Mouse (Mus musculus): ENCODE results near the gene Parn. TPM values are rescaled to one million over a fixed set of nuclear protein-coding genes. Genes with fewer than 3 reads are reported as not detected.

Gene Parn
- total and polyA plus RNA-seq, 2 experiments from 2014 or later: 17.2 to 38.1 TPM

- DNase-seq: no peak
- Histone ChIP-seq H3K4me1 (ENCODE audit: insufficient read depth) (no peaks in the 10 kb centered on the region), H3K27ac (ENCODE audit: low read depth, low read length) (no peak overlapping the region), H3K4me3 (ENCODE audit: low read depth, low read length) (no peak overlapping the region), H3K9ac (no peak overlapping the region), H3K4me2 (ENCODE audit: low read depth) (no peak overlapping the region), H3K36me3 (ENCODE audit: insufficient read depth) (peaks cover 13% of the 10 kb centered on the region; the same call in 1 of the 2 replicates), H3K9me3 (ENCODE audit: low read length) (no peaks in the 10 kb centered on the region), H3K27me3 (ENCODE audit: insufficient read depth, low read length) (no peaks in the 10 kb centered on the region)
- no peak for ATAC-seq
- TF ChIP-seq CTCF (IDR thresholded peaks at IDR 0.05; ENCODE audit: low read depth): no peak
Measured at GRCm38 (mm10) chr16:13611399-13611798, 56.6 kb downstream of the Parn start.

DNA sequence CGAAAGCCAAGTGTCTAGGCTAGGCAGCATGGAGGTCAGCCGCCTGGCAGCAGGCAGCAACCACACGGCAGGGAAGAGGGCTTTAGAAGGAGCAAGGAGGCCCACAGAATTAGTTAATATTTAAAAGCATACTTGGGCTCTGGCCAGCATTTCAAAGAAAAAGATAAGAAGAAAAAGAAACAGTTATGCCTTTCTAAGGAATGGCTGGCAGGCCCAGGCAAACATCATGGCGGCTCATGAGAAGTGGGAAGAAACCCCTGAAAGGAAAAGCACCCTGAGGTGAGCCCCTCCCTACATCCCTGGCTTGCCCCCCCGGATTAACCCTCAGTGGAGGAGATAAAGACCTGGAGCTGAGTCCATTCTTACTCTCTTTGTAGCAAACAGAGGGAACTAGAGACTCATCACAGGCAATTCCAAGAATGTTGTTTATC, 57.0 kb downstream of the Parn start:
- H3K4me1 ChIP-seq (ENCODE audit: insufficient read depth): no peaks in the 10 kb centered on the region
- no peak for DNase-seq
- no peak for TF ChIP-seq CTCF (IDR thresholded peaks at IDR 0.05; ENCODE audit: low read depth)
- H3K9ac ChIP-seq: no peak overlapping the region
- H3K36me3 ChIP-seq (ENCODE audit: insufficient read depth): peaks cover 18% of the 10 kb centered on the region; the same call in 1 of the 2 replicates
- H3K27ac ChIP-seq (ENCODE audit: low read depth, low read length): no peak overlapping the region
- no peaks in the 10 kb centered on the region for H3K9me3 ChIP-seq (ENCODE audit: low read length)
- H3K27me3 ChIP-seq (ENCODE audit: insufficient read depth, low read length): no peaks in the 10 kb centered on the region
- H3K4me2 ChIP-seq (ENCODE audit: low read depth): no peak overlapping the region
- 66% methylated on average over 5 of the region's 5 CpGs for WGBS
- no peak overlapping the region for H3K4me3 ChIP-seq (ENCODE audit: low read depth, low read length)
- ATAC-seq: no peak

DNA sequence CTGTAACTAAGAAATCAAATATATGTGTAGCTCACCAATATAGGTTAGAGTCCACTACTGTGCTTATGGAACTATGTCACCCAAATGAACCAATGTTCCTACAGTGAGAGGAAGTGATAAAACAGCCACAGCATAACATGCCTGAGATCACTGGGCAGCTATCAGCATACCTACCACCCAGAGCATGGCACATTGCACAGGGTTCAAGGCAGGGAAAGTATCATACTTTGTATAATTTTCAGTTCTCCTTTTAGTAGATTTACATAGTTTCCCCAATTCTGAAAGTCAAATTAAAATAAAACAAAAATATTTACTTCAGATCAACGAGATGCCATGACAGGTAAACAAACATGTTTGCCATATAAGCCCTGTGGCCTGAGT, 59.3 kb downstream of the Parn start:
- Histone ChIP-seq H3K27me3 (ENCODE audit: insufficient read depth, low read length) (no peaks in the 10 kb centered on the region), H3K36me3 (ENCODE audit: insufficient read depth) (peaks cover 12% of the 10 kb centered on the region; the same call in 1 of the 2 replicates), H3K4me3 (ENCODE audit: low read depth, low read length) (no peak overlapping the region), H3K27ac (ENCODE audit: low read depth, low read length) (no peak overlapping the region), H3K4me2 (ENCODE audit: low read depth) (no peak overlapping the region), H3K9me3 (ENCODE audit: low read length) (no peaks in the 10 kb centered on the region), H3K9ac (no peak overlapping the region), H3K4me1 (ENCODE audit: insufficient read depth) (no peaks in the 10 kb centered on the region)
- TF ChIP-seq CTCF (IDR thresholded peaks at IDR 0.05; ENCODE audit: low read depth): no peak
- DNase-seq (no peak), ATAC-seq (no peak)
- 80% methylated on average over 1 of the region's 1 CpGs for WGBS

GRCm38 (mm10) chr16:13607987-13608704, 59.8 kb downstream of the Parn start:
- ATAC-seq (peak; percentile 54; the same call in 1 of the 2 replicates), DNase-seq (no peak)
- Histone ChIP-seq H3K36me3 (ENCODE audit: insufficient read depth) (peaks cover 12% of the 10 kb centered on the region; the same call in 1 of the 2 replicates), H3K9me3 (ENCODE audit: low read length) (no peaks in the 10 kb centered on the region), H3K4me1 (ENCODE audit: insufficient read depth) (no peaks in the 10 kb centered on the region), H3K27ac (ENCODE audit: low read depth, low read length) (no peak overlapping the region), H3K27me3 (ENCODE audit: insufficient read depth, low read length) (no peaks in the 10 kb centered on the region), H3K4me3 (ENCODE audit: low read depth, low read length) (no peak overlapping the region), H3K9ac (no peak overlapping the region), H3K4me2 (ENCODE audit: low read depth) (no peak overlapping the region)
- no peak for TF ChIP-seq CTCF (IDR thresholded peaks at IDR 0.05; ENCODE audit: low read depth)
- 23% methylated on average over 4 of the region's 4 CpGs for WGBS

DNA sequence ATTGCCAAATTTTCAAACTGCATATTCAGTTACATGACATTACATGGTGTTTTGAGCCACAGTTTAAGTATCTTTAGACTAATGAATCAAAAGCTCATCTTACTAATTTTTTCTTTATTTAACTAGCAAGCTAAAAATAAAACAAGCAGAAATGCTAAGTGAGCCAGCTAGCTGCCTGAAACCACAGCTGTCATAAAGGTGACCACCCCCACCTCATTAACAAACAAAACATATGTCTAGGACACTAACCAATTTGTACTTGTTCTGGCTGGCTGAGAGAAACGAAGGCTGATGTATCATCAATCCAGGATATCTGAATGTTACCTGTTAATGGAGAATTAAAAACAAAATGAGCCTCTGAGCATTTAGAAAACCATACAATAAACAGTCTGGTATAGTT, 65.2 kb downstream of the Parn start:
- Histone ChIP-seq H3K4me1 (ENCODE audit: insufficient read depth) (no peaks in the 10 kb centered on the region), H3K4me2 (ENCODE audit: low read depth) (no peak overlapping the region), H3K9ac (no peak overlapping the region), H3K27me3 (ENCODE audit: insufficient read depth, low read length) (no peaks in the 10 kb centered on the region), H3K27ac (ENCODE audit: low read depth, low read length) (no peak overlapping the region), H3K36me3 (ENCODE audit: insufficient read depth) (peaks cover 9% of the 10 kb centered on the region), H3K9me3 (ENCODE audit: low read length) (no peaks in the 10 kb centered on the region), H3K4me3 (ENCODE audit: low read depth, low read length) (no peak overlapping the region)
- no peak for DNase-seq
- TF ChIP-seq CTCF (IDR thresholded peaks at IDR 0.05; ENCODE audit: low read depth): no peak
- no peak for ATAC-seq
- WGBS: 49% methylated on average over 1 of the region's 1 CpGs

DNA sequence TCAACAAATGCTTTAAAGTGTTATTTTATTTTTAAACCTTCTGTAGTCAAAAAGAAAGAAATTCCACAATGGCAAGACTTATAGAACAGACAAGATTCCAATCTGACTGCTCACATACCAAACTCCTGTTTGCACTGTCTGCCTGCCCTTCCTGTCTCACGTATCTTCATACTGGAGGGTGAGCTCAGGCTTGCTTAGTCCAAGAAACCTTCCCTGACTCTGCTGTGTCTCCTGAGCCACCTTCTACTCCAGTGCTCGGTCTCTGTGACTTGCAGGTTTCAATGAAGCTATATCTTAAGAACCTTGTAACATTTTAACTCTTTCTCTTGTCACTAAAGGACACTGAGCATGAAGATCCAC, 78.9 kb downstream of the Parn start:
- Histone ChIP-seq H3K4me2 (ENCODE audit: low read depth) (no peak overlapping the region), H3K9ac (no peak overlapping the region), H3K27me3 (ENCODE audit: insufficient read depth, low read length) (no peaks in the 10 kb centered on the region), H3K36me3 (ENCODE audit: insufficient read depth) (peaks cover 7% of the 10 kb centered on the region; the same call in 1 of the 2 replicates), H3K9me3 (ENCODE audit: low read length) (no peaks in the 10 kb centered on the region), H3K4me3 (ENCODE audit: low read depth, low read length) (no peak overlapping the region), H3K27ac (ENCODE audit: low read depth, low read length) (peak overlapping the region; percentile 15; the same call in 1 of the 2 replicates), H3K4me1 (ENCODE audit: insufficient read depth) (no peaks in the 10 kb centered on the region)
- ATAC-seq (no peak), DNase-seq (no peak)
- WGBS: 83% methylated on average over 2 of the region's 2 CpGs
- no peak for TF ChIP-seq CTCF (IDR thresholded peaks at IDR 0.05; ENCODE audit: low read depth)

- ATAC-seq: no peak
- 79% methylated on average over 5 of the region's 5 CpGs for WGBS
- peaks cover under 1% of the 10 kb centered on the region; the same call in 1 of the 2 replicates for H3K36me3 ChIP-seq (ENCODE audit: insufficient read depth)
- H3K4me3 ChIP-seq (ENCODE audit: low read depth, low read length): no peak overlapping the region
- no peak for DNase-seq
- H3K9ac ChIP-seq: no peak overlapping the region
- H3K4me2 ChIP-seq (ENCODE audit: low read depth): no peak overlapping the region
- no peaks in the 10 kb centered on the region for H3K9me3 ChIP-seq (ENCODE audit: low read length)
- H3K27ac ChIP-seq (ENCODE audit: low read depth, low read length): no peak overlapping the region
- no peaks in the 10 kb centered on the region for H3K27me3 ChIP-seq (ENCODE audit: insufficient read depth, low read length)
- no peak for TF ChIP-seq CTCF (IDR thresholded peaks at IDR 0.05; ENCODE audit: low read depth)
- H3K4me1 ChIP-seq (ENCODE audit: insufficient read depth): no peaks in the 10 kb centered on the region
Measured at GRCm38 (mm10) chr16:13588182-13589048, 79.6 kb downstream of the Parn start.
